Mouse (Mus musculus) cerebellum, adult 11 months (tissue): ENCODE measurements around the gene Zbtb20.

Source experiments
- DNase-seq: peaks from one replicate; pipeline ENCODE4 v3.0.0; 2022

Gene Zbtb20

DNA sequence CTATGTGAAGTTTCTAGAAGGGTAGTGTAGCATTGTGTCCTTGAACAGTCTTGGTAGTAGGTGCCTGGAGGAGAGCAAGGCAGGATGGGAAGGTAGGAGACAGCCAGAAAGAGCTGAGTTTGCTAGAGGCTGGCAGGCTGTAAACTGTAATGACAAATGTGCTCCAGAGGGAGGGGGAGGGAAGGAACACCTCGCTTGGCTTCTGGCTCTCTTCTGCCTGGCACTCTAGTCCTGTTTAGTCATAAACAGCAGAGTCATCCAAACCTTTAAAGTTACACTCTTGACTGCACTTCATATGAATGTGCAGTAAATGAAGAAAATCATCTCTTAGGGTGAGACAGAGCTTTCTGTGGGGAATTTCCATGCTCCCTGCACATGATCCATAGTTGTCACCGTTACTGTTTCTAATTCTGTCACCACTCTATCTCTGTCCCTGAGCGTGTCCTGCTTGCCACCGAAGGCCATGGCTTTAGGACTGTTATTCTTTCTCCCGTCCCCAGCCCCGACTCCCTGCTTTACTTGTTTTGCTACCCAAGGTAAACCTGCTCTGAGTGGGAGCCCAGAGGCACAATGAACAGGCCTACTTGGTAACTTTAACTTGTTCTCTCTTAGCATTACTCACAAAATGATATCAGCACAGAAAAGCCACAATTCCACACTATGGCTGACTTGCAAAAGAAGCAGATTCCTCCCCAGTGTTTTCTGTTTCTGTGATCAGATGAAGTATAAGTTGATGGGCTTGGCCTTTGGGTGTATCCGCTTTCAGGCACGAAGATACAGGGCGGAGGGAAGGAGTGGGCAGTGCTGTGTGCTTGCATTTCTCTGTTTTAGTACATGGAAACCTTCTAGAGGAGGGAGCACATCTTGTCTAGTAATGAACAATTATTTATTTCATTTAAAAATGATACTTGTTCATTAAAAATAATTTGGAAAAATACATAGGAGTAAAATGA lies 427.8 kb downstream of the Zbtb20 start:
- DNase-seq = peak; percentile 53

DNA sequence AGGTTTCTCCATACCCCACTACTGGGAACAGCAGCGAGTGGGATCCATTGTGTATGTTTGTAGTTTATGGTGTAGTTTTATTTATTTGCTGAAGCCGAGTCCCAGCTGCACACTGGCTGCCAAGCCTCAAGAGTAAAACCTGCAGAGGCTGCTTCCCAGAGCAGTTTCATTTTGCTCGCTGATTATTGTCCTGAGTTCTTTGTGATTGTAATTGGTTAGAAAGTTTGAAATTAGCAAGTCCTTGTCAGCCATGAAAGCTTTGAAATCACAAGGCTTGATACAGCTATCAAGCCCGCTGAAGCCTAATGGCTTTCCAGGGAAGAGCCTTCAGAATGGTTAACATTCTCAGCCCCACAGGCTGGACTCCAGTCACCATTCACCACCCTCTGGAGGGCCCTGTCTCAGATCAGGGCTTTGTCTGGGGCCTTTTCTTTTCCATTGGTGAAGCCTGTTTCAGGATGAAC lies 434.3 kb downstream of the Zbtb20 start:
- no peak for DNase-seq

DNA sequence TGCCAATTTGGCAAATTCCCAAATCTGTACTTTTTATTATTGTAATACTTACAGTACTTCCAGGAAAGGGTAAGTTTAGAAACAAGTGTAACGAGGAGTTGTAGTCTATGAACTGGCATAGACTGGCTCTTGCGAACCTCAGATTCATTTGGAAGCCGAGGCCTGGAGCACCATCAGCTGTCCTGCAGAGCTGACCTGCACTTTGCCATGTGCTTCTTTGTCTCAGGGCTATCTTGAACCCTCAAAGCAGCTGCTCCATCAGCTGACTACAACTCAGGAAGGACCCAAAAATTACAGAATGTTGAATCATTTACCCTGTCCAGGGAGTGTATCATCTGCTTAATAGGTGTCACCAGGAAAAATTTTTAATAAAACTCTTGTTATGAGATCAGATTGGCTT lies 448.3 kb downstream of the Zbtb20 start:
- no peak for DNase-seq

DNA sequence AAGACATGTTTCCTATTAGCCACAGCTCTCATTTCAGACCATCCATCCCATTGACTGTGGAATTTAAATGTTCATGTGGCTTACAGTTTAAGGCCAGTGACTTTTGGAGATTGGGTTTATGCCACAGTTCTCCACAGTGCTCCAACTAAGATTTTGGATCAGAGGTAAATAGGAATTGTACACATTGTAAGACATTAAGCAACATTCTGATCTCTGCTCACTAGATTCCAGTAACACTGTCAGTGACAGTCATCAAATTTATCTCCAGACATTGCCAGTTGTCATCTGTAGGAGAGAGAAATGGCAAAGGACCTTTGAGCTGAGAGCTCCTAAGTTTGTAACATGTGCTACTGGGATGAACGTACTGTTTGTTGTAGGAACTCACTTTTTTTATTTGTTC lies 452.5 kb downstream of the Zbtb20 start:
- DNase-seq = no peak

DNA sequence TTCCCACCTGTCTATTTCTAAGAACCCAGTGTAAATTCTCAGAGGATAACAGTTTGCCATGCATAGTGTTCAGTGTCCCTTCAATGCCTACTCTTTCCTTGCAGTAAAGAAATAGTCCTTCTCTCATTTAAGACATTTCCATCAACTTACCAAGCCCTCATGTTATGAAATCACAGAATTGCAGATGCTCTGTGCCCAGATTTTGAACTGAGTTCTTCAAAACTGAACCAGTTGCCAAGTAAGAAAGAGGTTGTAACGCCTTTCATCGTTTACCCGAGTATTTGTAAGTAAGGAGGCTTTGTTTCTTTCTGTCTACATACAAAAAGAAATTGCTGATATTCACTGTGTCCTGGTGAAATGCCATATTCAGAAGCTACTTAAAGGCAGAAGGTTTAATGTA lies 454.5 kb downstream of the Zbtb20 start:
- DNase-seq = no peak

DNA sequence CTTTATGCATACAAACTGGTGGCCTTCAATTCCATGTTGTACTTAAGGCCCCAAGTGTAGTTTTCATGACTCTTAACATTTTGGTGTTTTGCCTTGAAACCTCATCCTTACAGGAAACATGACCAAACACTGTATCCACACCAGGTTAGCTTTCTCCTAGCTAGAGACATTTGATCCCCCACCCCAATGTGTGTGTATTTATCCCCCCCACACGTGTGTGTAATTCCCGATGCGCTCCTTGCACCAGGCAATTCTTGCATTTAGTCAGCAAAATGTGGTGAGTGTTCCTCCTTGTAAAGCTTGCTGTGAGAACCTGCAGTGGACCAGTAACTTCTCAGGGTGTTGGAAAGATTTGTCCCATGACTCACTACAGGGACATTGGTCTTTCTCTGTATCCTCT lies 455.8 kb downstream of the Zbtb20 start:
- DNase-seq = no peak

DNA sequence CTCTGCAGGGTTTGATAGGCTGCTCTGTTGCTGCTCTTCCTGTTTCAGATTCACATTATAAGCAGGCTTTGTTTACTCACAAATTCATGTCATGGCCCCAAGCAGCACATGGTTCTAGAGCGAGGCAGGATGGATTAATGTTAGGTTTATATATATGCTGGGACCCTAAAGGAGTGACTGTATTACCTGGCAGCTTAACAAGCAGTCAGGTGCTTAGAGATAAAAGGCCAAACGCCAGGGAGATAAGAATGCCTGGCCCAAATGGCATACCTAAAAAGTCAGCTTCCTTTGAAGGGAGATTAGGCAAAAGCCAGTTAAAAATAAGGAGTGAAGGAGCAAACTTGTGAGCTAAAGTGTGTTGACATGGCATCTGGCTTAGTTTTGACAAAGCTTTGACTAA lies 457.1 kb downstream of the Zbtb20 start:
- no peak for DNase-seq

DNA sequence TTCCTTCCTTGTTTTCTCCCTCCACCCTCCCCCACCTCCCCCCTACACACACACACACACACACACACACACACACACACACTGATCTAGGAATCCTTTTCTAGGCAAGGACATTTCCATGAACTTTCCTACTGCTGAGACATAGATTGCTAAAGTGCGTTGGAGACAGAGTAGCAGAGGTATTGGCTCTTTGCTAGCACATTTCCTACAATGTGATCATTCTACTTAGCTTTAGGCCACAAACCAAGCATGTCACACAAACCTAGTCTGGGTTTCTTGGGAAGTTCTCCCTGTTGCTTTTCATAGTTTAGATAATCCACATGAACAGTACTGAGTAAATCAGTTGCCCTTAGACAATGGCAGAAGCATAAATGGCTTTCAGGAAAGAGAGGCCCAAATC lies 457.6 kb downstream of the Zbtb20 start:
- DNase-seq = no peak

DNA sequence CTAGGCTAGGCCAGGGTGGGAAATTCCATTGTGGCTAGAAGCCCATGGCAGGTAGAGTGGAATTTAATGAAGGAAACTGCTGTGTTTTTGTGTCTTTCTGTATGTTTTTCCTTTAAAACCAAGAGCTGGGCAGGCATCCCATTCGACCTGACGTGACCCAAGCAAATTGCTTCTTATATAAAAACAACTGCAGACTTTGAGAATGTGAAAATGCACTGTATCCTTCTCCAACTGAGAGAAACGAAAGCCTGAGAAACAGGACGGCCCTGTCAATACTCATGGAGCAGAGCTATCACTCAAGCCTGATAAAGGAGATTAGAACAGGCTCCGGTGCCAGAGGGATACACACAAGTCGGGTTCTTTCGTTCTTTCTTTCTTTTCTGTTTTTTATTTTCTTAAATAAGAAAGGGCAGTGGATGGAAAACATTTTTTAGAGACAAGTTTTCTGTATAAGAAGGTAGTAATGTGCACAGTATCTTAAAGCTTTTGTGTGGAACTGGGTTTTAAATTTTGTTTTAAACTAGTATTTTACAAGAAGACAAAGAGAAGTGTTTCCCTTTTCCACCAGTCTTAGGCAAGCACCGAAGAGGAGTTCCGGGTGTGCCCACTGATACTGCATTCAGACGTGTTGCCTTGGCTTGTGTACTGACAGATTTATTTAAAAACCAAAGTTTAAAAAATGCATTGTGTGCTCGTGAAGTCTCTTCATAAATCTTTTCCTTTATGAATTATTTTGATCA lies 458.9 kb downstream of the Zbtb20 start:
- DNase-seq = peak; percentile 23

DNA sequence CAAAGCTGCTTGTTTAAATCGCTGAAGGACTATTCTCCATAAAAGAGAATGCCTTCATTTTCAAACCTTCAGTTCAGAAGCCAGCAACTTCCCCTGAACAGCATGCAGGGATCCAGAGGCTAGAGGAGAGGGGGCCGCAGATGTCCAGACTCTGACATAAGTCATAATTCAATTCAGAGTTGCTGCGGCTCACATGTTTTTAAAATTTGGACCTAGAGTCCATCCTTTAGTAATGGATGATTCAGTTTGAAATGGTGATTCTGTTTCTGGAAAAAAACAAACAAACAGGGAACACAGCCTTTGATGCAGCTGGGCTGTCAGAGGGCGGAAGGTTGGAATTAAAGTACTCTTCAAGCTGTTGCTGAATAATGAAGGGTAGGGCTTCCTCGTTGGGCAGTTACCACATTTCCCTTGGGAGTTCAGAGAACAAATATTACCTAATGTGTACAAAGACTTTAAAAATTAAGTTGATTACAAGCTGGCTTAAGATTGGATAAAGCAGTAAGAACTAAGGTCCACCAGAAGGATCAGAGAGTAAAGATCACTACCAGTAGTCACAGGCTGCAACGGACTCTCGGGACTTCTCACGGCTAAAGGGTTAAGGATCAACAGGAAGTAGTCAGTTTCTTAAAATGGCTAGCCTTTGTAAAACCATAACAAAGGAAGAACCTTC lies 459.6 kb downstream of the Zbtb20 start:
- no peak for DNase-seq

DNA sequence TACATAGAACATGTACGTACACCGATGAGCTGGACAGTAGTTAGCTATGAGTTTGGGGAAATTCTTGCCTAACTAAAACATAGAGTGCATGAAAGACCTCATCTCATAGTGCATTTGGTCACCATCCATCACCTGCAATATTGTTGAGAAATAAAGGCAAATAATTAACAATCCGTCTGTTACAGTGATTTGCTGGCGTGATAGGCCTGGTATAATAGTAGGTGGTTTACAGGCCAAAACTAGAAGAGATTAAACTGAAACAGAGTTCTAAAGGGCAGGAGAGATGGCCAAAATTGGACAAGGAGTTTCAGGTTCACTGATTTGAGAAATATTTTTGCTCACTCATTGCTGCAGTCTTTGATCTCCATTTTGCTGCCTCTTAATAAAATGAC lies 460.1 kb downstream of the Zbtb20 start:
- DNase-seq = no peak

DNA sequence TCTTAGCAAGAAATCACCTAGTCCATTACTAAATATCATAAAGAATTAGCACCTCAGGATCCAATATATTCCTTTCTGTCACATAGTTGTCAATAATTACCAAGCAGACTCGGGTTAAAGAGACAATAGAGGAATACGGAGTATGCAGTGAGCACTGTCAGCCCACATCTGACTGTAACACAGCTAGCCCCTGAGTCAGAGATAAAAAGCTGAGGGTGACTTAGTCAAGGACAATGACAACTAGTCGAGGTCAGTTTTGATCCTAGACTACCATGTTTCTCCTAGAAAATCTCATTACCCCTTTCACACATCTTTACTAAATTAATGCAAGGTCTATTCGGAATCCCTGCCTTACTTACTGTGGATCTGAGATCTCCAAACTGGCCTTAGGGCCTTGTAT lies 465.0 kb downstream of the Zbtb20 start:
- DNase-seq = no peak

DNA sequence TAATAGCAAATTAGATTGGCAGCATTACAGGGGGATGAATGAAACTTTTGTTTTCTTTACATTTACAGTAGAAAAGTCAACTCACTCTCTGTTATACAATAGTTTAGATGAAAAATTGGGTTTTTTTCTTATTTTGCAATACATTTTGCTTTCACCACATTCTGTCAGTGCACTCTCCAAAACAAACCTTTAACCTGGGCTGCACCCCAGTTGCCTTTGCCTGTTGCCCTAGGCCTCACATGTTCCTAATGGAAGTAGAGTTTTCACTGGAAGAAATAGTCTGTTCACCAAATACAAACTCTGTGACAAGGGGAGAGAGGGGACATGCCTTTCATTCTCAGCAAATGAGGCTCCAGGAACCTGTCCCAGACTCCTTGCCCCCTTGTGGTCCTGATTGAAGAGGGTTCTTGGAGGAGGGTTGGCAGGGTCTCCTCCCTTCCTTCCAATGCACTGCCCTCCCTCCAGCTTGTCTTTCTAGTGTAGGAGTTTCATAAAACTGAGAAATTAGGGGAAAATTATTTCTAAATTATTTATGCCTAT lies 466.3 kb downstream of the Zbtb20 start:
- no peak for DNase-seq

DNA sequence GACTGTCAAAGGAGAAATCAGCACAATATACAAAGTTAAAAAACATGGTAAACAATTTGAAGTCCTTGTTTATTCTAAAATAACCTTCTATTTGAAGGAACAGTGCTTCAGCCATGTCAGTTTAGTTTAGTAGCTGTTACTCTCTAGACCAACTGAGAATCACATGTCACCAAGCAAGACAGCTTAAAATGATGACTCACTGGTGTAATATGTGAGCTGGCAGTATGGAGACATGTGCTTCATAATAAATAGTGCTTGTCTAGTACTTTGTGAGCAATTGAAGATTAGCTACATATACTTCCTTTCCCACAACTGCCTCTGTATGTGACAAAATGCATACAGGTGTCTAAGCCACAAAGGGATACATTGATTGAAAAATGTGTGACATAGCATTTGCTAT lies 470.4 kb downstream of the Zbtb20 start:
- no peak for DNase-seq

DNA sequence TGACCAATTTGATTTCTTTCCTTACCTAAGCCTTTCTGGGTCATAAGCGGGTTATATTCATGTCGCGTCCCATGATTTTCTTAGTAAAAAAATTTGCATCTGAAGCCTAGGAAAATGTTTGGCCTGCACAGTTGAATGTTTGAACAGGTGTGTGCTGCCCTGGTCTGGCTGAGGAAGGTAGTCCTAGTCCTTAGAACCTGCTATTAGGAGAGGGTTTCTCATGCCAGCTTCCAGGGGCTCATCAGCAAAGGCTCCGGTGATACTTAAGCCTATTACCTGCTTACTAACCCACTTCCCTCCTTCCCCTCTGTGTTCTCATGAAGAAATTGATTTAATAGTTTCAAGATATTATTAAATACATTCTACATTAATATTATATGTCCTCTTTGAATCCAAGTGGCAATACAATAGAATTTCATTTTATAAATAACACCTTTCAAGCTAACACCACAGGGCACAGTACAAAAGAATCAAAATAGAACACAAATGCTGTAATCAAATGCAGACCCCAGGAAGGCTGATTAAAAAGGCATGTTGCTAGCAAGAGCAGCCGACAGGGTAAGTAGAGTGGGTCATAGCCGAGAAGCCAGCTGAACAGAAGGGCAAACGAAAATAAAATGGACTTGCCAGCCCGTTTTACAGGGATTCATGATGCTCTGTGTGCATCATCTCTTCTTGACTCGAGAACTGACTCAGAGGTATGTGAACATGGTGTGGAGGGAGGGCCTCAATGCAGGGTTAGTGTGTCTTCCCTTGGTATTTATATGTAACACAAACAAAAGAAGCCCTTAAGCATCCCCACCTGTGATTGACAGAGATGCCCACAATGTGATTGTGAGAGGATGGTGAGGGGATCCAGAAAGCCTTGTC lies 480.3 kb downstream of the Zbtb20 start:
- no peak for DNase-seq

DNA sequence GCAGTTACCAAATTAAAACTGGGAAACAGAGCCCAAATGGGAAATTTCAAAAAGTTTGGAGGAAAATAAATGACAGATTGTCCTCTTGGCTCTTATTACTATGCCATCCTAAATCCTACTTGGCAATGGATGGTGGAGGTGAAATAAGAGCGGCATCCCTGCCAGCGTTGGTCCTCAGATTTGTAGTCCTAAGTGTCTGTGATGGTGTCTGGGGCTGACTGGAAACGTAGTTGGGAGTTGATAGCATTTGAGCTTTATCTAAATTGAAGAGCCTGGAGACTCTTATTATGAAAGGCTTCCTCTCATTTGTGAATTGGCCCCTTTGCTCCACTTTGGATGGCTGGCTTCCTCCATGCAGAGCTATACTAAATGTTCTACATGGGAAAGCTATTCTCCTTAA lies 483.9 kb downstream of the Zbtb20 start:
- peak; percentile 59 for DNase-seq

DNA sequence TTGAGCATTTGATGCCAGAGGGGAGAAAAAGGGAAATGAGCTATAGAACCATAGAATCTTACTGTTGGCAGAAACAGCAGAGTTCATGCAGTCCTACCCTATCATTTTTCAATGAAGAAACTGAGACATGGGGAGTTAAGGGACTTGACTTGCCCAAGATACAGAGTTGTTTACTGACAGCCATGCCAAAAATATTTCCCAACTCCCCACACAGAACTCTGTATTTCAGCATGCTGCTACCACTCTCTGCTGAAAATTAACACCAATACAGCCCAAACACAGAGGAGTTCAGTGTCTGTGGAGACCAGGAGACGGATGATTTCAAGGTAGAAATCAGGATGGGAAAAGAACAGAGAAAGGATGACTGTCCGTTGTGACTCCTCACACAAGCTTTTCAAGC lies 484.4 kb downstream of the Zbtb20 start:
- no peak for DNase-seq

DNA sequence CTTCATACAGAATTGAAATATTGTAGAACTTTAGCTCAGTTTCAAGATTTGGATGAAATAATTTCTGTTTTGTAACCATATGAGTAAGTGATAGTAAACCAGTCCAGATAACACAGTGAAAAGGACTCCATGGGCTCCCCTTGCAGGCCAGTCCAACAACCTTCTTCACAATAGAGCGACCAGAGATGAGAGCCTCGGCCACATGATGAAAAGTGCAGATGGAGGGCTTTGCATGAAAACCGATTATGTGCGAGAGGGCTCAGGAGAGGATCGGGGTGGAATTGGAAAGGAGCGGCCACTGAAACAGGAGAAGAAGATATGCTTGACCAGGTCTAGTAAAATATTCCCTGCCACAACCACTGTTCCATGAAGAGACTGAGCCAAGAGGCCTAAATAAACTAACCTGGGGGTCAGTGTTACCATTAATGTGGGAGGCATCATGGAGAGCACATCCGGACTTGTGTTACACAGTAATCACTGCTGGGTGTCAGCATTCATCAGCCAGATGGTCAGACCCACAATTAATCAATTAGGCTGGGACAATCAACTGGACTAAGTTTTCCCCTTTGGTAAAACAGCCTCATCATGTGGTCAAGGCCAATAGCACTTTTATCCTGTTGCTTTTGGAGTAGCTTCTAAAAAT lies 485.3 kb downstream of the Zbtb20 start:
- no peak for DNase-seq

DNA sequence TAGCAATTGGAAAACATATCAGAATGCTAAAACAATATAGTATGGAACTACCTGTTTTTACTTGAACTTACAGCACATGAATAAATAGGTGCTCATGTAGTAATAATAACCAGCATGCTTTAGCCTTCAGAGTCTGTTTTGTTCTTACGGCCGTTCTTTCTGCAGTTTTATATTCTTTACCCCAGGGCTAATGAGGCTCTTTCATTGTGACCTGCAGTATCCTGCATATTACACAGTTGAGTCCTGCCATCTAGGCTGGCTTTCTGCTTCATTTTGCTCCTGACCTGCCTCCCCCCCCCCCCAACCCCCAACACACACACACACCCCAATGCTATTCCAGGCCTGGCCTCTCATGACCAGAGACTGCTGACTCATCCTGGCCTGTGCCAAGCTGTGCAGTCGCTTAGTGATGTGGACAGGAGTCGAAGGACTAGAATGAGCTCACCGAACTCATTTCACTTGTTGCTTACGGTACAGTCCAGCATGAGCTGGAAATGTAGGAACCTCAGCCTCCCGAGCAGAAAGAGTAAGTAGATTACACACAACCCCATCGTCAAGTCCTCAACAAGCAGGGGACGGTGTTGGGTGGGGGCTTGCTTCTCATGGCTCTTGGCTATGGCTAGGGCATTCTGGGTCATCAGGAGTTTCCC lies 487.1 kb downstream of the Zbtb20 start:
- peak; percentile 24 for DNase-seq

DNA sequence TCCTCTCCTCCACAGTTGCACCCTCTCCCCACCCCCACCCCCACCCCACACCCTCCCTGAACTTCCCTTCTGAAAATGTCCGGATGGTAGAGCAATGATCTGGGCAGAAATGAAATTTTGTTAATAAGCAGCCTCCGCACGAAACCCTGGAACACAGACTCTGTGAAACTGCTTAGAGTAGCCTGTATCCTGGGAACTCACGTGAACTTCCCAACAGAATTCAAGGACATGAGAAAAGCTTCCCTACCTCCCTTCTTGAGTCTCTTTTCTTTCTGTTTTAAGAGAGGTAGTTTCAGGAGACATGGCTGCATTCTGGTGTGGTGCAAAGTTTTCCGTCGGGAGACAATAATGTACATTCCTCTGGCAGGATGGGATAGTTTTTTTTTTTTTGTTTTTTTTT lies 487.6 kb downstream of the Zbtb20 start:
- DNase-seq = no peak
